Mouse (Mus musculus) CH12.LX (cell line): ENCODE data around the gene Coro2a. TPM values are rescaled to one million over a fixed set of nuclear protein-coding genes. Genes with fewer than 3 reads are reported as not detected.

Source experiments
- DNase-seq: peaks from one replicate; pipeline ENCODE4 v3.0.0-alpha.2; 2013; ENCODE audit errors: extremely low read depth
- H3K27ac ChIP-seq: 2 replicates; pipeline ENCODE4 v1.5.1; 2012; ENCODE audit warnings: low read depth, mild to moderate bottlenecking, control low read depth, moderate library complexity; ENCODE audit not compliant: insufficient read depth
- H3K27me3 ChIP-seq: replicated peaks from 2 replicates; pipeline ENCODE3; 2012; ENCODE audit warnings: inconsistent platforms
- H3K36me3 ChIP-seq, 2 experiments: replicated peaks in 1 of 2; 2 replicates each; pipeline versions ENCODE3 to v1.6.1; 2012; ENCODE audit warnings: inconsistent platforms in 1 of 2, low read length in 1 of 2, mild to moderate bottlenecking in 1 of 2, mixed read lengths in 1 of 2, moderate library complexity in 1 of 2; ENCODE audit not compliant: control insufficient read depth in 1 of 2, insufficient read depth in 1 of 2
- H3K4me1 ChIP-seq, 2 experiments: 2 replicates each; pipeline ENCODE4 v1.6.1; 2012; ENCODE audit warnings: inconsistent platforms in 1 of 2, moderate library complexity in 1 of 2; ENCODE audit not compliant: insufficient read depth in 2 of 2, control insufficient read depth in 1 of 2
- H3K4me2 ChIP-seq: 2 replicates; pipeline ENCODE4 v1.6.1; 2012; ENCODE audit warnings: low read depth, mild to moderate bottlenecking, control low read depth; ENCODE audit not compliant: poor library complexity, insufficient read depth, severe bottlenecking
- H3K4me3 ChIP-seq, 3 experiments: fragments of 150-350 bp in 1 of 3; sonication (generic) in 1 of 3; replicated peaks in 1 of 3; 2 replicates each; pipeline versions ENCODE3 to v1.5.1; 2011 to 2012; ENCODE audit warnings: low read depth in 2 of 3, low read length in 2 of 3, mild to moderate bottlenecking in 2 of 3, moderate library complexity in 2 of 3, control low read depth in 1 of 3, improper control_type of control experiment in 1 of 3, inconsistent platforms in 1 of 3, mixed read lengths in 1 of 3; ENCODE audit not compliant: poor library complexity in 1 of 3
- H3K79me2 ChIP-seq: replicated peaks from 2 replicates; pipeline ENCODE4 v1.6.1; 2012; ENCODE audit warnings: mild to moderate bottlenecking, moderate library complexity; ENCODE audit not compliant: control insufficient read depth, poor library complexity, insufficient read depth, severe bottlenecking; ENCODE audit errors: extremely low read depth
- H3K9ac ChIP-seq: 2 replicates; pipeline ENCODE4 v1.6.1; 2012; ENCODE audit warnings: low read depth, mild to moderate bottlenecking, control low read depth, moderate library complexity; ENCODE audit not compliant: insufficient read depth
- H3K9me3 ChIP-seq: replicated peaks from 2 replicates; pipeline ENCODE3; 2012; ENCODE audit warnings: low read length, inconsistent platforms, mixed read lengths
- E2F4 ChIP-seq: IDR thresholded peaks from 2 replicates; pipeline ENCODE4 v1.6.1; 2011; ENCODE audit warnings: low read depth, low read length, improper control_type of control experiment; ENCODE audit not compliant: insufficient replicate concordance
- IRF4 ChIP-seq: IDR thresholded peaks from 2 replicates; pipeline ENCODE4 v1.6.1; 2014; ENCODE audit warnings: low read depth, mild to moderate bottlenecking, inconsistent platforms, low read length, improper control_type of control experiment
- JUN ChIP-seq: IDR thresholded peaks from 2 replicates; pipeline ENCODE4 v1.6.1; 2011; ENCODE audit warnings: low read depth, mild to moderate bottlenecking, low read length, improper control_type of control experiment, moderate library complexity; ENCODE audit not compliant: insufficient read depth
- MAFK ChIP-seq: IDR thresholded peaks from 2 replicates; pipeline ENCODE4 v1.6.1; 2011; ENCODE audit warnings: low read length, improper control_type of control experiment; ENCODE audit not compliant: insufficient replicate concordance
- MAZ ChIP-seq: IDR thresholded peaks from 2 replicates; pipeline ENCODE4 v1.6.1; 2012; ENCODE audit warnings: low read depth, mild to moderate bottlenecking, inconsistent platforms, low read length, improper control_type of control experiment, moderate library complexity
- MEF2A ChIP-seq: IDR thresholded peaks from 2 replicates; pipeline ENCODE4 v1.6.1; 2014; ENCODE audit warnings: low read depth, mild to moderate bottlenecking, inconsistent platforms, low read length, improper control_type of control experiment, borderline replicate concordance
- MXI1 ChIP-seq: IDR thresholded peaks from 2 replicates; pipeline ENCODE4 v1.6.1; 2011; ENCODE audit warnings: mild to moderate bottlenecking, low read depth, low read length, improper control_type of control experiment
- NRF1 ChIP-seq: IDR thresholded peaks from 2 replicates; pipeline ENCODE4 v1.6.1; 2014; ENCODE audit warnings: low read depth, mild to moderate bottlenecking, inconsistent platforms, low read length, improper control_type of control experiment, moderate library complexity
- POLR2A ChIP-seq: IDR thresholded peaks from 2 replicates; pipeline ENCODE4 v1.6.1; 2011; ENCODE audit warnings: low read depth, mild to moderate bottlenecking, improper control_type of control experiment, low read length
- POLR2AphosphoS2 ChIP-seq: IDR thresholded peaks from 2 replicates; pipeline ENCODE4 v1.6.1; 2011; ENCODE audit warnings: low read depth, low read length, improper control_type of control experiment
- RCOR1 ChIP-seq: conservative IDR thresholded peaks from 2 replicates; pipeline ENCODE4 v1.6.1; 2012; ENCODE audit warnings: low read depth, mild to moderate bottlenecking, inconsistent platforms, low read length, improper control_type of control experiment
- TBP ChIP-seq: conservative IDR thresholded peaks from 2 replicates; pipeline ENCODE4 v1.6.1; 2011; ENCODE audit warnings: low read depth, low read length, improper control_type of control experiment
- ZKSCAN1 ChIP-seq: IDR thresholded peaks from 2 replicates; pipeline ENCODE4 v1.6.1; 2012; ENCODE audit warnings: low read depth, inconsistent platforms, low read length, improper control_type of control experiment, borderline replicate concordance
- ZNF384 ChIP-seq: IDR thresholded peaks from 2 replicates; pipeline ENCODE4 v1.6.1; 2012; ENCODE audit warnings: low read depth, low read length, improper control_type of control experiment, inconsistent platforms
- dilution Hi-C: fragments of 300-500 bp; cut with MboI; formaldehyde crosslinking; loops from 2 replicates; pipeline ENCODE4 v1.14.3; 2020; ENCODE audit warnings: low sequenced_read_pairs; ENCODE audit not compliant: extremely low pct_unique_long_range_greater_than_20kb, extremely low pct_ligation_motif_present
- in situ Hi-C: fragments of 300-500 bp; cut with MboI; formaldehyde crosslinking; loops from 3 replicates; pipeline ENCODE4 v1.14.3; 2019; ENCODE audit warnings: low sequenced_read_pairs, low pct_ligation_motif_present, low pct_unique_long_range_greater_than_20kb, mixed read lengths
- polyA plus RNA-seq: library from polyadenylated mRNA; unstranded; fragments of >175 nt; gene quantifications from 2 replicates; pipeline ENCODE4 v1.2.1, GENCODE M21; 2012; ENCODE audit warnings: low read depth; ENCODE audit not compliant: insufficient read length
- total RNA-seq, 2 experiments: library from RNA; depleted of rRNA; stranded (reverse); fragments of 300-350 nt in 1 of 2; fragments of >200 nt in 1 of 2; gene quantifications; 2 replicates each; pipeline ENCODE4 v1.2.3; 2012 to 2014

Coro2a gene
- total and polyA plus RNA-seq, 3 experiments, result 24.6 to 223 (median 129) TPM

DNA sequence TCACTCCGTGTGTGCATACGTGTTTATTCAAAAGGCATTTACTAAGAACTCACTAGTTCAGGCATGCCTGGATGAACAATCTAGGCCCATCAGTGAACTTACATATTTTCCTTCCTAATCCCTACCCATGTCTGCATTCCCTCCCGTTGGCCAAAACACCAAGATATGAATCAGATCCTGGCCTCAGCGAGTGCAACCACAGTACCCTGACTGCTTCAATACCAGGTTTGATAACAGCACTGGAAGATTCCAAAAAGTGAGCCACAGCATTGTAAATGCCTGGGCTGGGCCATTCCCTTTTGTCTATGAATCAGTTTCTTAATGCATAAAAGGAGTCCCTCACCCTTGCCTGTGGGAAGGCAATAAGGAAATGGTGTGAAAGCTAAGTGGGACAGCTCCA is 47.2 kb upstream of the Coro2a start:
- no peaks in the 10 kb centered on the region for H3K79me2 ChIP-seq
- in situ Hi-C loops, result no loop called here
- no peaks in the 10 kb centered on the region for H3K9me3 ChIP-seq
- dilution Hi-C loops, result no loop called here
- H3K4me3 ChIP-seq, result no peak overlapping the region
- peaks cover 27% of the 10 kb centered on the region for H3K27me3 ChIP-seq
- peak overlapping the region; percentile 76; the same call in 1 of the 2 replicates for H3K4me2 ChIP-seq
- H3K36me3 ChIP-seq, result no peaks in the 10 kb centered on the region
- no peak for TF ChIP-seq ZKSCAN1
- TF ChIP-seq RCOR1, result no peak
- no peak for DNase-seq
- H3K9ac ChIP-seq, result no peak overlapping the region
- H3K4me1 ChIP-seq, result peaks cover 0 to 17% of the 10 kb centered on the region in 2 experiments; a peak in 2 of 4 replicates
- H3K27ac ChIP-seq, result no peak overlapping the region

DNA sequence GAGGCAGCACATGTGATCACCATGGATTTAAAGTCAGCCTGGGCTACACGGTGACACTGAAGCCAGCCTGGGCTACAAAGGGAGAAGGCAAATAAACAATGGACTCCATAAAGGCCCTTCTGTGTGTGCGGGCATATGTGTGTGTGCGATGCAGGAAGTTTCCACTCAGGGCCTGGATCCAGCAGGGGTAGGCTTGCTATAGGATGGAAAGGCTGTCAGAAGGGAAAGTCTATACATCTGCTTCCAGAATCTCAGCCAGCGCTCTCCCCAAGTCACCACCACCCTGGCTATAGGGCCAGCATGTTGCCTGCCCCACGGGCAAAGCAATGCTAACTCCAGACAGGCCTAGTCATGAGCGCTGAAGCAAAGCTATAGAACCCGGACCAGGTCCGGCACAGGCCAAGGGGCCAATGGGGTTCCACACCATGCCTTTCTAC is 41.7 kb upstream of the Coro2a start:
- Histone ChIP-seq H3K36me3 (no peaks in the 10 kb centered on the region), H3K27me3 (no peaks in the 10 kb centered on the region), H3K4me3 (no peak overlapping the region), H3K4me2 (no peak overlapping the region), H3K4me1 (peaks cover 0 to 5% of the 10 kb centered on the region in 2 experiments; a peak in 2 of 4 replicates), H3K27ac (no peak overlapping the region)
- dilution Hi-C loops, result no loop called here
- TF ChIP-seq E2F4, result no peak
- no peak for TF ChIP-seq MEF2A
- no peak for TF ChIP-seq MAZ
- no peak for TF ChIP-seq JUN
- TF ChIP-seq RCOR1, result no peak
- no peak for TF ChIP-seq MXI1
- no peak for TF ChIP-seq NRF1
- TF ChIP-seq POLR2AphosphoS2, result no peak
- TF ChIP-seq TBP, result no peak
- TF ChIP-seq, all 38 proteins: peak for 0
- Histone ChIP-seq H3K9me3 (no peaks in the 10 kb centered on the region), H3K9ac (no peak overlapping the region), H3K79me2 (no peaks in the 10 kb centered on the region)
- no peak for DNase-seq
- in situ Hi-C loops, result no loop called here

DNA sequence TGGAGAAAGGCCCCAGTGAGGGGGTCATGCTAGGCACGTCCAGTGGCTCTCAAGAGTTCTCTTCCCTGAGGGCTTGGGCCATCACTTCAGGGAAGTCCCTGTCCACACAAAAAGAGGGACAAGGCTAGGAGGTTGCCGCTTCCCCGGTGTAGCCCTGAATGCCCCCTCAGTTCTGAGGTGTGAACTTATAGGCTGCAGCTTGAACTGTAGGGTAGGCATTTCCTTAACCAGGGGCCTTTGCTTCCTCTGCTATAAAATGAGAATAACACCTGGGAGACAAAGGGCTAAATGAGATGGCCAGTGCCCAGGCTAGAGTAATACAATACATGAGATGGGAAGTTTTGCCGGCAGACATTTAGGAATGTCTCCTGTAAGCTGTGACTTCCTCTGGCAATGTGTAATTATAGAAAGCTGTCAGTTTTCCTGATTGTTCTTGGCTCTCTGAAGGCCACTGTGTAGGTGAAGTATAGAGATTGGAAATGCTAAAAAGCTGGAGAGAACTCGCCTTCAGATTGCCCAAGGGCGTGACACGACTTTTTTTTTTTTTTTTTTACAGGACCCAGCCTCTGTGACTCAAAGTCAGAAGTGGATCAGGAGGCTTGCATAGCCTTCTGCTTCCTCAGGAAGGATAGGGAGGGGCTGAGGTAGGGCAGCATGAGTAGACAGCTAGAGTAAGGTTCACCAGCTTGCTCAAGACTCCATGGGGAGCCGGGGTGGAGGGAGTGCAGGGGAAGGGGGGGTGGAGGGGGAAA is 41.1 kb upstream of the Coro2a start:
- Histone ChIP-seq H3K4me1 (peaks cover 0 to 5% of the 10 kb centered on the region in 2 experiments; a peak in 2 of 4 replicates), H3K27me3 (no peaks in the 10 kb centered on the region), H3K4me3 (no peak overlapping the region), H3K36me3 (no peaks in the 10 kb centered on the region), H3K9ac (no peak overlapping the region), H3K79me2 (no peaks in the 10 kb centered on the region), H3K27ac (no peak overlapping the region), H3K9me3 (no peaks in the 10 kb centered on the region), H3K4me2 (no peak overlapping the region)
- TF ChIP-seq MAFK, result no peak
- no peak for TF ChIP-seq IRF4
- no peak for TF ChIP-seq POLR2A
- no peak for TF ChIP-seq JUN
- 0 out of 2 replicates have a peak, but pooled peaks have one; percentile 6 for TF ChIP-seq ZNF384
- no peak for TF ChIP-seq MEF2A
- dilution Hi-C loops (no loop called here), in situ Hi-C loops (no loop called here)
- DNase-seq, result no peak
